Mouse (Mus musculus) CH12.LX (cell line): Measurements from ENCODE around the gene Arhgef25. TPM values are rescaled to one million over a fixed set of nuclear protein-coding genes. Genes with fewer than 3 reads are reported as not detected.

Experiments used
- DNase-seq: peaks from one replicate; pipeline ENCODE4 v3.0.0-alpha.2; 2013; ENCODE audit errors: extremely low read depth
- H3K27ac ChIP-seq: 2 replicates; pipeline ENCODE4 v1.5.1; 2012; ENCODE audit warnings: low read depth, mild to moderate bottlenecking, control low read depth, moderate library complexity; ENCODE audit not compliant: insufficient read depth
- H3K27me3 ChIP-seq: replicated peaks from 2 replicates; pipeline ENCODE3; 2012; ENCODE audit warnings: inconsistent platforms
- H3K36me3 ChIP-seq, 2 experiments: replicated peaks in 1 of 2; 2 replicates each; pipeline versions ENCODE3 to v1.6.1; 2012; ENCODE audit warnings: inconsistent platforms in 1 of 2, low read length in 1 of 2, mild to moderate bottlenecking in 1 of 2, mixed read lengths in 1 of 2, moderate library complexity in 1 of 2; ENCODE audit not compliant: control insufficient read depth in 1 of 2, insufficient read depth in 1 of 2
- H3K4me1 ChIP-seq, 2 experiments: 2 replicates each; pipeline ENCODE4 v1.6.1; 2012; ENCODE audit warnings: inconsistent platforms in 1 of 2, moderate library complexity in 1 of 2; ENCODE audit not compliant: insufficient read depth in 2 of 2, control insufficient read depth in 1 of 2
- H3K4me2 ChIP-seq: 2 replicates; pipeline ENCODE4 v1.6.1; 2012; ENCODE audit warnings: low read depth, mild to moderate bottlenecking, control low read depth; ENCODE audit not compliant: poor library complexity, insufficient read depth, severe bottlenecking
- H3K4me3 ChIP-seq, 3 experiments: fragments of 150-350 bp in 1 of 3; sonication (generic) in 1 of 3; replicated peaks in 1 of 3; 2 replicates each; pipeline versions ENCODE3 to v1.5.1; 2011 to 2012; ENCODE audit warnings: low read depth in 2 of 3, low read length in 2 of 3, mild to moderate bottlenecking in 2 of 3, moderate library complexity in 2 of 3, control low read depth in 1 of 3, improper control_type of control experiment in 1 of 3, inconsistent platforms in 1 of 3, mixed read lengths in 1 of 3; ENCODE audit not compliant: poor library complexity in 1 of 3
- H3K79me2 ChIP-seq: replicated peaks from 2 replicates; pipeline ENCODE4 v1.6.1; 2012; ENCODE audit warnings: mild to moderate bottlenecking, moderate library complexity; ENCODE audit not compliant: control insufficient read depth, poor library complexity, insufficient read depth, severe bottlenecking; ENCODE audit errors: extremely low read depth
- H3K9ac ChIP-seq: 2 replicates; pipeline ENCODE4 v1.6.1; 2012; ENCODE audit warnings: low read depth, mild to moderate bottlenecking, control low read depth, moderate library complexity; ENCODE audit not compliant: insufficient read depth
- H3K9me3 ChIP-seq: replicated peaks from 2 replicates; pipeline ENCODE3; 2012; ENCODE audit warnings: low read length, inconsistent platforms, mixed read lengths
- BHLHE40 ChIP-seq: IDR thresholded peaks from 2 replicates; pipeline ENCODE4 v1.6.1; 2011; ENCODE audit warnings: mild to moderate bottlenecking, low read depth, low read length, improper control_type of control experiment
- CHD1 ChIP-seq: IDR thresholded peaks from 2 replicates; pipeline ENCODE4 v1.6.1; 2012; ENCODE audit warnings: low read depth, low read length, improper control_type of control experiment, inconsistent platforms
- CHD2 ChIP-seq: IDR thresholded peaks from 2 replicates; pipeline ENCODE4 v1.6.1; 2011; ENCODE audit warnings: low read length, improper control_type of control experiment
- ELF1 ChIP-seq: IDR thresholded peaks from 2 replicates; pipeline ENCODE4 v1.6.1; 2014; ENCODE audit warnings: low read depth, mild to moderate bottlenecking, inconsistent platforms, low read length, improper control_type of control experiment
- GABPA ChIP-seq: IDR thresholded peaks from 2 replicates; pipeline ENCODE4 v1.6.1; 2012; ENCODE audit warnings: low read depth, low read length, improper control_type of control experiment, inconsistent platforms; ENCODE audit not compliant: insufficient replicate concordance
- HCFC1 ChIP-seq: IDR thresholded peaks from 2 replicates; pipeline ENCODE4 v1.6.1; 2012; ENCODE audit warnings: low read depth, mild to moderate bottlenecking, inconsistent platforms, low read length, improper control_type of control experiment
- IRF4 ChIP-seq: IDR thresholded peaks from 2 replicates; pipeline ENCODE4 v1.6.1; 2014; ENCODE audit warnings: low read depth, mild to moderate bottlenecking, inconsistent platforms, low read length, improper control_type of control experiment
- JUN ChIP-seq: IDR thresholded peaks from 2 replicates; pipeline ENCODE4 v1.6.1; 2011; ENCODE audit warnings: low read depth, mild to moderate bottlenecking, low read length, improper control_type of control experiment, moderate library complexity; ENCODE audit not compliant: insufficient read depth
- JUND ChIP-seq: conservative IDR thresholded peaks from 2 replicates; pipeline ENCODE4 v1.6.1; 2011; ENCODE audit warnings: low read depth, low read length, improper control_type of control experiment
- KAT2A ChIP-seq: IDR thresholded peaks from 2 replicates; pipeline ENCODE4 v1.6.1; 2012; ENCODE audit warnings: low read length, improper control_type of control experiment, inconsistent platforms; ENCODE audit not compliant: insufficient replicate concordance
- MAX ChIP-seq: IDR thresholded peaks from 2 replicates; pipeline ENCODE4 v1.6.1; 2011; ENCODE audit warnings: low read length, improper control_type of control experiment
- MAZ ChIP-seq: IDR thresholded peaks from 2 replicates; pipeline ENCODE4 v1.6.1; 2012; ENCODE audit warnings: low read depth, mild to moderate bottlenecking, inconsistent platforms, low read length, improper control_type of control experiment, moderate library complexity
- MEF2A ChIP-seq: IDR thresholded peaks from 2 replicates; pipeline ENCODE4 v1.6.1; 2014; ENCODE audit warnings: low read depth, mild to moderate bottlenecking, inconsistent platforms, low read length, improper control_type of control experiment, borderline replicate concordance
- MYC ChIP-seq: IDR thresholded peaks from 2 replicates; pipeline ENCODE4 v1.6.1; 2011; ENCODE audit warnings: low read depth, mild to moderate bottlenecking, improper control_type of control experiment, low read length
- NELFE ChIP-seq: IDR thresholded peaks from 2 replicates; pipeline ENCODE4 v1.6.1; 2011; ENCODE audit warnings: low read depth, low read length, improper control_type of control experiment
- NRF1 ChIP-seq: IDR thresholded peaks from 2 replicates; pipeline ENCODE4 v1.6.1; 2014; ENCODE audit warnings: low read depth, mild to moderate bottlenecking, inconsistent platforms, low read length, improper control_type of control experiment, moderate library complexity
- POLR2A ChIP-seq: IDR thresholded peaks from 2 replicates; pipeline ENCODE4 v1.6.1; 2011; ENCODE audit warnings: low read depth, mild to moderate bottlenecking, improper control_type of control experiment, low read length
- POLR2AphosphoS2 ChIP-seq: IDR thresholded peaks from 2 replicates; pipeline ENCODE4 v1.6.1; 2011; ENCODE audit warnings: low read depth, low read length, improper control_type of control experiment
- RCOR1 ChIP-seq: conservative IDR thresholded peaks from 2 replicates; pipeline ENCODE4 v1.6.1; 2012; ENCODE audit warnings: low read depth, mild to moderate bottlenecking, inconsistent platforms, low read length, improper control_type of control experiment
- SIN3A ChIP-seq: IDR thresholded peaks from 2 replicates; pipeline ENCODE4 v1.6.1; 2012; ENCODE audit warnings: low read length, improper control_type of control experiment, inconsistent platforms
- SMC3 ChIP-seq: IDR thresholded peaks from 2 replicates; pipeline ENCODE4 v1.6.1; 2011; ENCODE audit warnings: low read depth, low read length, improper control_type of control experiment
- TBP ChIP-seq: conservative IDR thresholded peaks from 2 replicates; pipeline ENCODE4 v1.6.1; 2011; ENCODE audit warnings: low read depth, low read length, improper control_type of control experiment
- TCF12 ChIP-seq: IDR thresholded peaks from 2 replicates; pipeline ENCODE4 v1.6.1; 2014; ENCODE audit warnings: low read depth, mild to moderate bottlenecking, inconsistent platforms, low read length, improper control_type of control experiment
- UBTF ChIP-seq: IDR thresholded peaks from 2 replicates; pipeline ENCODE4 v1.6.1; 2012; ENCODE audit warnings: low read depth, mild to moderate bottlenecking, inconsistent platforms, low read length, improper control_type of control experiment, moderate library complexity
- USF1 ChIP-seq: IDR thresholded peaks from 2 replicates; pipeline ENCODE4 v1.6.1; 2014; ENCODE audit warnings: low read depth, mild to moderate bottlenecking, inconsistent platforms, low read length, improper control_type of control experiment
- USF2 ChIP-seq: conservative IDR thresholded peaks from 2 replicates; pipeline ENCODE4 v1.6.1; 2011; ENCODE audit warnings: low read depth, low read length, improper control_type of control experiment
- ZC3H11A ChIP-seq: IDR thresholded peaks from 2 replicates; pipeline ENCODE4 v1.6.1; 2012; ENCODE audit warnings: low read depth, mild to moderate bottlenecking, inconsistent platforms, low read length, improper control_type of control experiment
- ZMIZ1 ChIP-seq: IDR thresholded peaks from 2 replicates; pipeline ENCODE4 v1.6.1; 2012; ENCODE audit warnings: low read depth, mild to moderate bottlenecking, inconsistent platforms, low read length, improper control_type of control experiment
- dilution Hi-C: fragments of 300-500 bp; cut with MboI; formaldehyde crosslinking; loops from 2 replicates; pipeline ENCODE4 v1.14.3; 2020; ENCODE audit warnings: low sequenced_read_pairs; ENCODE audit not compliant: extremely low pct_unique_long_range_greater_than_20kb, extremely low pct_ligation_motif_present
- in situ Hi-C: fragments of 300-500 bp; cut with MboI; formaldehyde crosslinking; loops from 3 replicates; pipeline ENCODE4 v1.14.3; 2019; ENCODE audit warnings: low sequenced_read_pairs, low pct_ligation_motif_present, low pct_unique_long_range_greater_than_20kb, mixed read lengths
- polyA plus RNA-seq: library from polyadenylated mRNA; unstranded; fragments of >175 nt; gene quantifications from 2 replicates; pipeline ENCODE4 v1.2.1, GENCODE M21; 2012; ENCODE audit warnings: low read depth; ENCODE audit not compliant: insufficient read length
- total RNA-seq, 2 experiments: library from RNA; depleted of rRNA; stranded (reverse); fragments of 300-350 nt in 1 of 2; fragments of >200 nt in 1 of 2; gene quantifications; 2 replicates each; pipeline ENCODE4 v1.2.3; 2012 to 2014

Arhgef25 gene
- total and polyA plus RNA-seq, 3 experiments: 3.3 to 8.7 (median 8.3) TPM

DNA sequence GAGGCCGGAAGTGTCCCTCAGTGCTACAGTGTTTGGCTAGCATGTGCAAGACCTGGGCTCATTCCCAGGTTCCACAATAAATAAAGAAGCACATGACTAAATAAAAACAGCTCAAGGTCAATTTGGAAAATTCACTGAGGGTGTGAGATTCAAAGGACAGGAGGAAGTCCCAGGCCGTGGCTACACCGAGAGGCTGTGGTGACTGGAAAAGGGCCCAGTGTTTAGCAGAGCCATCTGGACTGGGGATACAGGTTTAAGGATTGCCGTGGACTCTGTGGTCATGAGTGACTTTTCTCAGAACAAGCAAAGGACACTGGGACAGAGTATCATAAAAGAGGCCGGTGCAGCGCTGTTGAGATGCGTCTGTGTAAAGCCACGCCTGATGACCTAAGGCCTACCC is 23.4 kb upstream of the Arhgef25 start:
- H3K27me3 ChIP-seq: no peaks in the 10 kb centered on the region
- H3K79me2 ChIP-seq: peaks cover 8% of the 10 kb centered on the region; the same call in 1 of the 2 replicates
- dilution Hi-C loops (no loop called here), in situ Hi-C loops (no loop called here)
- H3K4me1 ChIP-seq: peaks cover 7 to 21% of the 10 kb centered on the region in 2 experiments
- TF ChIP-seq RCOR1: no peak
- TF ChIP-seq HCFC1: no peak
- no peak for TF ChIP-seq GABPA
- no peak for TF ChIP-seq UBTF
- no peak overlapping the region for H3K27ac ChIP-seq
- H3K9me3 ChIP-seq: no peaks in the 10 kb centered on the region
- H3K4me3 ChIP-seq: no peak overlapping the region
- H3K4me2 ChIP-seq: no peak overlapping the region
- no peak overlapping the region for H3K9ac ChIP-seq
- peaks cover 6 to 17% of the 10 kb centered on the region in 2 experiments for H3K36me3 ChIP-seq
- no peak for DNase-seq

DNA sequence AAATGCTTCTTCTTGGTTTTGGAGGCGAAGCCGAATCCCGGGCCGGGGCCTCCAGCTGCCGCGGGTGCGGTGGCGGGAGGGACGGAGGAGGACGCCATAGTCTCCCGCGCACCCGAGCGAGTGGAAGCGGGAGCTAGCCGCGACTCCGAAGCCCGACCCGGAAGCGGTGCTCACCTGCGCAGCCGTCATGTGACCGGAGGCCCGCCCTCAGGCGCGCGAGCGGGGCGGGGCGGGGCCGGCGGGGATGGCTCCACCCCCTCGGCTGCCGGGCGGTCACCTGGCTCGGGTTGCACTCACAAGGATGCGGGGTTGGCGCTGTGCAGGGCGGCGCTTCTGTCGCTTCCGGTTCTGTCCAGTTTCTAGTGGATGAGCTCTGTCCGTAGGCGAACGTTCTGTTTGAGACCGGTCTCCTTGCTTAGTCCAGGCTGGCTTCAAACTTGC is 21.6 kb upstream of the Arhgef25 start, which contains the start of gene Pip4k2c:
Gene Pip4k2c (minus strand): TSS at position 172 of the 441 bp plus-strand sequence.
- Histone ChIP-seq H3K27ac (no peak within 1 kb of the TSS), H3K4me2 (peak within 1 kb of the TSS; percentile 57), H3K4me1 (peaks cover 7 to 21% of the 10 kb centered on the region in 2 experiments), H3K27me3 (no peaks in the 10 kb centered on the region), H3K9me3 (no peaks in the 10 kb centered on the region), H3K4me3 (peak within 1 kb of the TSS; percentile 64 to 90 (median 80)), H3K9ac (peak within 1 kb of the TSS; percentile 51), H3K79me2 (peaks cover 8% of the 10 kb centered on the region; the same call in 1 of the 2 replicates), H3K36me3 (peaks cover 20 to 32% of the 10 kb centered on the region in 2 experiments)
- in situ Hi-C loops (no loop called here), dilution Hi-C loops (no loop called here)
- DNase-seq: peak; percentile 85
- TF ChIP-seq SIN3A (peak; percentile 89), MEF2A (no peak; the same call in 1 of the 2 replicates), GABPA (no peak), NRF1 (peak; percentile 73), POLR2AphosphoS2 (peak; percentile 90), TCF12 (peak; percentile 91), POLR2A (peak; percentile 90), IRF4 (no peak; the same call in 1 of the 2 replicates), USF1 (peak; percentile 97), ZMIZ1 (peak; percentile 82; the same call in 1 of the 2 replicates), SMC3 (no peak), MYC (no peak), MAZ (0 out of 2 replicates have a peak, but pooled peaks have one; percentile 25), USF2 (peak; percentile 85), ZC3H11A (no peak), CHD1 (no peak), BHLHE40 (peak; percentile 92), JUN (no peak), ELF1 (peak; percentile 98), NELFE (peak; percentile 93), KAT2A (0 out of 2 replicates have a peak, but pooled peaks have one; percentile 49), CHD2 (0 out of 2 replicates have a peak, but pooled peaks have one; percentile 17), JUND (no peak), TBP (peak; percentile 66), MAX (peak; percentile 57), HCFC1 (peak; percentile 66)
